Mouse (Mus musculus): Measurements from ENCODE around the gene Mr1. TPM values are rescaled to one million over a fixed set of nuclear protein-coding genes. Genes with fewer than 3 reads are reported as not detected.

Gene Mr1
- total RNA-seq (2023): 1.0 and 1.6 TPM in 2 replicates

GRCm38 (mm10) chr1:155146572-155146980 lies at the start of gene Mr1:
Gene Mr1 (minus strand): TSS chr1:155146814.

GRCm38 (mm10) chr1:155158141-155158969 lies 11.7 kb upstream of the Mr1 start, which contains the start of gene Stx6:
Gene Stx6 (plus strand): TSS chr1:155158715.

GRCm38 (mm10) chr1:155099280-155099848 lies 47.2 kb downstream of the Mr1 start, which contains the start of gene Ier5:
Gene Ier5 (minus strand): TSS chr1:155099636.

Other genes with a start within 250 kb of the Mr1 start
- 306 and 313 TPM in 2 replicates for gene Ier5, start 47.2 kb downstream of the Mr1 start, total RNA-seq (2023)
- 20.5 and 35.2 TPM in 2 replicates for gene Stx6, start 11.9 kb upstream of the Mr1 start, total RNA-seq (2023)
- not detected in 2 replicates for gene BC034090, start 97.6 kb upstream of the Mr1 start, total RNA-seq (2023)